Mouse (Mus musculus): ENCODE measurements around the gene Soga1.
A peak's percentile ranks its signal among the peaks of the same experiment; 100 is the strongest.

Soga1 gene

GRCm38 (mm10) chr2:157060557-157061305 lies 18.3 kb downstream of the Soga1 start:
- no peak for DNase-seq

- no peak for DNase-seq
Observed at GRCm38 (mm10) chr2:157060037-157060436, 19.0 kb downstream of the Soga1 start.

- peak in 1 of 2 experiments; percentile 36 for DNase-seq
Observed at GRCm38 (mm10) chr2:157059166-157059565, 19.9 kb downstream of the Soga1 start.

- peak; percentile 77 to 90 for DNase-seq
Observed at GRCm38 (mm10) chr2:157058342-157058998, 20.6 kb downstream of the Soga1 start.

GRCm38 (mm10) chr2:157057758-157058157 lies 21.3 kb downstream of the Soga1 start:
- peak in 1 of 2 experiments; percentile 16 for DNase-seq

- peak in 1 of 2 experiments; percentile 8 for DNase-seq
Observed at GRCm38 (mm10) chr2:157057186-157057585, 21.9 kb downstream of the Soga1 start.

- DNase-seq: peak in 1 of 2 experiments; percentile 18
Observed at GRCm38 (mm10) chr2:157055721-157056120, 23.3 kb downstream of the Soga1 start.

- peak; percentile 62 to 79 for DNase-seq
Observed at GRCm38 (mm10) chr2:157054816-157055215, 24.2 kb downstream of the Soga1 start.

- peak; percentile 69 to 91 for DNase-seq
Observed at GRCm38 (mm10) chr2:157054297-157054696, 24.8 kb downstream of the Soga1 start.

- DNase-seq: no peak
Observed at GRCm38 (mm10) chr2:157053787-157054186, 25.3 kb downstream of the Soga1 start.

- no peak for DNase-seq
Observed at GRCm38 (mm10) chr2:157053124-157053523, 25.9 kb downstream of the Soga1 start.

GRCm38 (mm10) chr2:157052448-157052847 lies 26.6 kb downstream of the Soga1 start:
- DNase-seq: no peak

- DNase-seq: no peak
Observed at GRCm38 (mm10) chr2:157049831-157050243, 29.2 kb downstream of the Soga1 start.

- DNase-seq: peak in 1 of 2 experiments; percentile 61
Observed at GRCm38 (mm10) chr2:157048395-157049181, 30.5 kb downstream of the Soga1 start.

GRCm38 (mm10) chr2:157046956-157047355 lies 32.1 kb downstream of the Soga1 start:
- DNase-seq: no peak

GRCm38 (mm10) chr2:157045932-157046331 lies 33.1 kb downstream of the Soga1 start:
- DNase-seq: no peak

- no peak for DNase-seq
Observed at GRCm38 (mm10) chr2:157043987-157044386, 35.1 kb downstream of the Soga1 start.

- no peak for DNase-seq
Observed at GRCm38 (mm10) chr2:157043556-157043955, 35.5 kb downstream of the Soga1 start.

GRCm38 (mm10) chr2:157041421-157041820 lies 37.6 kb downstream of the Soga1 start:
- DNase-seq: no peak

- no peak for DNase-seq
Observed at GRCm38 (mm10) chr2:157040649-157041046, 38.4 kb downstream of the Soga1 start.

GRCm38 (mm10) chr2:157039900-157040648 lies 39.0 kb downstream of the Soga1 start:
- DNase-seq: peak; percentile 67 to 92

- DNase-seq: no peak
Observed at GRCm38 (mm10) chr2:157037303-157037702, 41.8 kb downstream of the Soga1 start.

- peak in 1 of 2 experiments; percentile 50 for DNase-seq
Observed at GRCm38 (mm10) chr2:157036400-157036799, 42.7 kb downstream of the Soga1 start.

Data from lung, postnatal 4 days (tissue).